Mouse (Mus musculus) gastrocnemius, adult 2 months (tissue): ENCODE measurements around the gene Fbxl18. TPM values are rescaled to one million over a fixed set of nuclear protein-coding genes. Genes with fewer than 3 reads are reported as not detected.
"Not testable (repeated sequence)": the region's sequence is repeated elsewhere in the genome, so short reads cannot be mapped to it uniquely, and the experiment has no call there.

ENCODE experiments used
- DNase-seq: peaks from one replicate; pipeline ENCODE4 v3.0.0; 2022
- H3K27ac ChIP-seq: fragments of 200-600 bp; 2 replicates; pipeline ENCODE4 v1.8.1; 2022; ENCODE audit warnings: mild to moderate bottlenecking
- H3K4me3 ChIP-seq: fragments of 200-600 bp; 2 replicates; pipeline ENCODE4 v1.8.1; 2022; ENCODE audit warnings: mild to moderate bottlenecking, moderate library complexity
- CTCF ChIP-seq: fragments of 200-600 bp; IDR thresholded peaks from 2 replicates; pipeline ENCODE4 v1.8.1; 2022; ENCODE audit warnings: antibody characterized with exemption, mild to moderate bottlenecking, moderate library complexity
- intact Hi-C: fragments of 180-260 bp; cut with DNase I; formaldehyde crosslinking; loops from one replicate; pipeline ENCODE4 v1.15.1; 2025
- total RNA-seq, 2 experiments: library from RNA; stranded (reverse); gene quantifications; 2 replicates each; pipeline ENCODE4 v1.2.3; 2021

Fbxl18 gene
- total RNA-seq, 2 experiments from 2014 or later, result 5.8 to 6.2 TPM

DNA sequence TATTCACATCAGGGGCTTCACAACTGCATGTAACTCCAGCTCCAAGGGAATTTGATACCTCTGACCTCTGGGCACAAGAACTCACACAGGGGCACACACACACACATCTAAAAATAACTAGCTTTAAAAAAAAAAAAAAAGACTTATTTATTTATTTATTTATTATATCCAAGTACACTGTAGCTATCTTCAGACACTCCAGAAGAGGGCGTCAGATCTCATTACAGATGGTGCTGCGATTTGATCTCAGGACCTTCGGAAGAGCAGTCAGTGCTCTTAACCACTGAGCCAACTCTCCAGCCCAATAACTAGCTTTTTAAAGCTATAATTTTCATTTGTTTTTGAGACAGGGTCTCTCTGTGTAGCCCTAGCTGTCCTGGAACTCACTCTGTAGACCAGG lies 7.7 kb downstream of the Fbxl18 start:
- peak; percentile 46 for TF ChIP-seq CTCF
- H3K4me3 ChIP-seq, intact Hi-C loops, DNase-seq: not testable (repeated sequence)
- peak overlapping the region; percentile 35; the same call in 1 of the 2 replicates for H3K27ac ChIP-seq

DNA sequence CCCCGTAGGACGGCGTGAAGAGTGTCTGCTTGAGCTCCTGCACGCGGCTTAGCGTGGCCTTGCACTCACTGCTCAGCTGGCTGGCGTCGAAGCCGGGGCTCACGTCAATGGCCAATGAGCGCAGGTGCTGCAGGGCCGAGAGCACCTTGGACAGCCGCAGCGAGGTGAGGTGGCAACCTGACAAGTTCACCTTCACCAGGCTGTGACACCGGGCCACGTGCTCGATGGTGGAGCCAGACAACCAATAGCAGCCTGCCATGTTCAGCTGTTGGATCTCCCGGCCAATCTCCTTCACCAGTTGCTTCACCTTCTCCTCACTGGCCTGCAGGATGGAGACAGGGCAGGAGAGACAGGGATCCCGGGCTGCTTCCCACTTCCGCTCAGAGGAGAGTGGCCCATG lies 8.5 kb downstream of the Fbxl18 start:
- peak overlapping the region; percentile 68 for H3K27ac ChIP-seq
- no peak for DNase-seq
- intact Hi-C loops, result no loop called here
- no peak for TF ChIP-seq CTCF
- H3K4me3 ChIP-seq, result no peak overlapping the region

DNA sequence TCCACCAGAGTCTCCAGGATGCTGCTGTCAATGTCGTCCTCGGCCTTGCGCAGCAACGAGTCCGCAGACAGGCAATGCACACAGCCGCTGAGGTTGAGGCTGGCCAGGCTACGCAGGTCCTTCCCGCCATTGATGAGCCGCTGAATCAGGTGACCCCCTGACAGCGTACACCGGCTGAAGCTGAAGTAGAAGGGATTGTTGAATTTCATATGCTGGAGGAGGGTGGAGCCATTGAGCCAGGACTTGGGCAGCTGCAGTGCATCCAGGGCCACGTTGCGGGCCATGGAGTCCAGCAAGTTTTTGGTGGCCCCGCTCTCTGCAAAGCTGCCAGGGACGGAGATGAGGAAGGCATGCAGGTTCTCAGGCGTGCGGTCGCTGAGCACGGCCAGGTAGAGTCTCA lies 9.0 kb downstream of the Fbxl18 start:
- Histone ChIP-seq H3K27ac (peak overlapping the region; percentile 68; the same call in 1 of the 2 replicates), H3K4me3 (no peak overlapping the region)
- intact Hi-C loops, result no loop called here
- DNase-seq, result no peak
- TF ChIP-seq CTCF, result no peak

DNA sequence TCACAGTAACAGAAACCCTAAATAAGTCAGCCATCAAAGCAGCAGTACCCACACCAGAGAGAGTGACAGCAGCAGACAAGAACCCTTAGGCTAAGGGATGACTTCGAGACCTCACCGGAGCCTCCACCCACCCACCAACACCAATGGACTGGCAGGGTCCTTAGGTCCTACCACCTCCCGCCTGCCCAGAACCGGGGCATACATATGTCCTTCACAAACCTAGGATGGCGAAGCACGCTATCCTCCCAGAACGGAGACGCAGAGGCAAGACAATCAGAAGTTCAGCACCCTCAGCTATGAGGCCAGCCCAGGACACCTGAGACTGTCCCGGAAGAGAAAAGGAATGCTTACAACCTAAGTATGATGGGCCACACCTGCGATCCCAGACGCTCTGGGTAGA lies 12.8 kb downstream of the Fbxl18 start:
- DNase-seq, result no peak
- no peak overlapping the region for H3K4me3 ChIP-seq
- no peak for TF ChIP-seq CTCF
- intact Hi-C loops, result no loop called here
- H3K27ac ChIP-seq, result no peak overlapping the region

DNA sequence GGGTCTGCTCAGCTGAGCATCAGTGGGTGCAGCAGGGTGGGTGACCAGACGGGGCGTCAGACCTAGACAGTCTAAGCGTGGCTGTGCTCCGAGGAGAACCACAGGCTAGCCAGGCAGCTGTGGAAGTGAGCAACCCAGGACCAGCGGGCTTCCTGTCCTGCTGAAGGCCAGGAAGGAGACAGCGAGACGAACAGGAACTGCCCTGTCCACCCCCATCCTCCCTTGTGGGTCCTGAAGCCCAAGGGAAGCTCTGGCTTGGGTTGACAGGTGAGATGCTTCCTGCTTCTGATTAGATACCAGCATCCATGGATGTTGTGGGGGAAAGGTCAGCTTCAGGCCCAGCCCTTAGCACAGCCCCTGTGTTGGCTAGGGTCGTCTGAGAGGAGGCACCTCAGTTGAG lies 13.3 kb downstream of the Fbxl18 start:
- intact Hi-C loops, result no loop called here
- DNase-seq, result no peak
- TF ChIP-seq CTCF, result no peak
- H3K4me3 ChIP-seq, result no peak overlapping the region
- H3K27ac ChIP-seq, result 0 out of 2 replicates have a peak overlapping the region, but pooled peaks have one; percentile 5

DNA sequence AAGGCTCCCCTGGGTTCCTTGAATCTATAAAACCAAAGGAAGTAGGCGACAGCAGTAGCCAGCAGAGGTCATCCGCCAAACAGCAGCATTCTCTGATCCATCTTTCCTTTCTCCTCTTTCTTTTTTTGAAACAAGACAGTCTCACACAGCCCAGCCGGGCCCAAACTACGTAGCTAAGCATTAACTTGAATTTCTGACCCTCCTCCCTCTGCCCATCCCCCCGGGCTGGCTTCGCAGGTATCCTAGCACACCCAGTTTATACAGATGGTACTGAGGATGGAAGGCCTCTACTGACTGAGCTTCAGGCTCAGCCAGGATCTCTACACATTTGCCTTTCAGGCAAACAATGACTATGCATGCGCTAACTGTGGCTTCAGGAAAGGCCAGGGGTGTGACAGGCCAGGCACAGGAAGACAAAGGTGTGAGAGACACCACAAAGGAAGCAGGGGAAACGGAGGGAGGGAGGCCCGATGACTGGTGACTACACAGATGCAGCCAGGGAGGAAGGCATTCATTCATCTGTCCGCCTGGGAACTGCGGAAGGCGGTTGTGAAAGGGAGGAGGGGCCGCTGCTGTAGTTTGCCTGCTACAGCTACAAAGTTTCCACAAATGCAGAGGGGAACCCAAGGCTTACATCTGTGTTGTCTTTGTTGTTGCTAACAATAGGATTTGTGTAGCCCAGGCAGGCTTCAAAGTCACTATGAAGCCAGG lies 14.3 kb downstream of the Fbxl18 start:
- intact Hi-C loops, result loop anchor here (1.0 kb wide), 1 partner anchor 51 kb away; no protein-coding TSS in a partner anchor
- Histone ChIP-seq H3K27ac (0 out of 2 replicates have a peak overlapping the region, but pooled peaks have one; percentile 5), H3K4me3 (no peak overlapping the region)
- no peak for DNase-seq
- no peak for TF ChIP-seq CTCF

DNA sequence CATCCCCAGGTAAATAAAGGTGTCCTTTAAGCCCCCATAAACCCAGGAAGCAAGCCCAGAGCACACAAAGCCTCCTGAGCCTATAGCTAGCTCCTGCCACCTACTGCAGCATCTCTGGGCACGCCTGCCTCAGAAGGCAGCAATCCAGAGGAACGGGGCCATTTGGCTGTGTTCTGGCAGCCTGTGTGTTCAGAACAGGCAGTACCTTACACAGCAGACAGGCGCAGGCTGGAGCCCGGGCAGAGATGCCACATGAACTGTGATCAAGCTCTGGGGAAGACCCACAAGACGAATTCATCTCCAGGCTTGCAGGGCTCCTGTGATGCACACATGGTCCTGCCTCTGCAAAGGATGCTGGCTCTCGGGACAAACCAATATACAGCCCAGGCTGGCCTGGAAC lies 15.0 kb downstream of the Fbxl18 start:
- H3K27ac ChIP-seq, result peak overlapping the region; percentile 35; the same call in 1 of the 2 replicates
- TF ChIP-seq CTCF, result no peak
- H3K4me3 ChIP-seq, result no peak overlapping the region
- peak; percentile 69 for DNase-seq
- intact Hi-C loops, result loop anchor here (1.0 kb wide), 1 partner anchor 52 kb away; no protein-coding TSS in a partner anchor

DNA sequence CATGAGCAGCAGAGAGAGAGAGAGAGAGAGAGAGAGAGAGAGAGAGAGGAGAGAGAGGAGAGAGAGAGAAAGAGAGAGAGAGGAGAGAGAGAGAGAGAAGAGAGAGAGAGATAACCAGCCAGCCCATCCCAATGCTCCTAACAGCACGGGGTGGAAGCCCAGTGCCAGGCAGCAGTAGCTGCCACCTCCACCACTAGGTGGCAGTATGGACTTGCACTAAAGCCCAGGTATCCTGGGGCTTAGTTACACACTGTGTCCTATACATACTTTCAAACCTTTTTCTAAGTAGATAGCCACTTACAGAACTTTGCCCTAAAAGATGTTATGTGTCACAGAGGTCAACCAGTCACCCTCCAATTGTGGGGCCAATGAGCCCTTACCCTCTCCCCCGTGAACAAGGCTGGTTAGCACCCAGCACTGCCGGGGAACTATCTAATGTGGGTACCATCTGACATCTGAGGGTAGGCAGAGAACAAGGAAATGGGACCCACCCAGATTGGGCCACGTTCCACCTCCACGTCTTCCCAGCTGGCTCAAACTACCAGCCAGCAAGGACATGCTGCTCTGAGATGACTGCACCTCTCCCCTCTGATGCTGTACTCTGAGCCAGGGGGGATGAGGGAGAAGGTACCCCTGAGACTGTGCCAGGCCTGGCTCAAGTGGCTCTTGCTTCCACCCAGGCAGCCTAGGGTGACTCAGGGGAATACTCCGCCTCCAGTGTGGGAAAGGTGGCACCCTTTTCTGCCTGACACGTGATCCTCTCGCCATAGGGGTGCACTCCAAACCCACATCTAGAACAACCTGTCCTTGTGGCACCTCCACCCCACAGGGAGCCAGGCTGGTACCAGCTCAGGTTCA lies 15.7 kb downstream of the Fbxl18 start:
- intact Hi-C loops, result loop anchor here (1.0 to 5.0 kb wide), 4 partner anchors 53 to 188 kb away; no protein-coding TSS in a partner anchor
- peak; percentile 86 for DNase-seq

DNA sequence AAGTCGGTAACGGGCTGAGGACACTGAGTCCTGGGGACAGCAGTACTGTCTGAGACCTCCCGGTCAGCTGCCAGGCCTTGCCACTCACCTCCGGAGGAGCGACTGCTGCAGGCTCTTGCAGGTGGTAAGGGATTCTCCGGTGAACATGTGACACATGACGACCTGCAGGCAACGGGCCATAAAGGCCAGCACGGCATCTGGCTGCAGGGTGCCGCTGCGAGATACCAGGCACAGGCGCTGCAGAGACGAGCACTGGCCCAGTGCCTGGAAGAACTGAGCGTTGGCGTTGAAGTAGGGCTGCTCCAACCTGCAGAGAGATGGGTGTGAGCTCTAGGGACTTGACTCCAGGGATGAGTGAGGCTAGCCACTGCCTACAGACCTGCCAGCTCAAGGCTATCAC lies 16.7 kb downstream of the Fbxl18 start:
- H3K4me3 ChIP-seq, result no peak overlapping the region
- TF ChIP-seq CTCF, result no peak
- no peak for DNase-seq
- H3K27ac ChIP-seq, result no peak overlapping the region
- intact Hi-C loops, result loop anchor here (2.0 to 5.0 kb wide), 3 partner anchors 56 to 189 kb away; no protein-coding TSS in a partner anchor

More for the DNA sequence above, 15.7 kb downstream of the Fbxl18 start:
- peak; percentile 90 for TF ChIP-seq CTCF
- Histone ChIP-seq H3K4me3 (no peak overlapping the region), H3K27ac (peak overlapping the region; percentile 35; the same call in 1 of the 2 replicates)

DNA sequence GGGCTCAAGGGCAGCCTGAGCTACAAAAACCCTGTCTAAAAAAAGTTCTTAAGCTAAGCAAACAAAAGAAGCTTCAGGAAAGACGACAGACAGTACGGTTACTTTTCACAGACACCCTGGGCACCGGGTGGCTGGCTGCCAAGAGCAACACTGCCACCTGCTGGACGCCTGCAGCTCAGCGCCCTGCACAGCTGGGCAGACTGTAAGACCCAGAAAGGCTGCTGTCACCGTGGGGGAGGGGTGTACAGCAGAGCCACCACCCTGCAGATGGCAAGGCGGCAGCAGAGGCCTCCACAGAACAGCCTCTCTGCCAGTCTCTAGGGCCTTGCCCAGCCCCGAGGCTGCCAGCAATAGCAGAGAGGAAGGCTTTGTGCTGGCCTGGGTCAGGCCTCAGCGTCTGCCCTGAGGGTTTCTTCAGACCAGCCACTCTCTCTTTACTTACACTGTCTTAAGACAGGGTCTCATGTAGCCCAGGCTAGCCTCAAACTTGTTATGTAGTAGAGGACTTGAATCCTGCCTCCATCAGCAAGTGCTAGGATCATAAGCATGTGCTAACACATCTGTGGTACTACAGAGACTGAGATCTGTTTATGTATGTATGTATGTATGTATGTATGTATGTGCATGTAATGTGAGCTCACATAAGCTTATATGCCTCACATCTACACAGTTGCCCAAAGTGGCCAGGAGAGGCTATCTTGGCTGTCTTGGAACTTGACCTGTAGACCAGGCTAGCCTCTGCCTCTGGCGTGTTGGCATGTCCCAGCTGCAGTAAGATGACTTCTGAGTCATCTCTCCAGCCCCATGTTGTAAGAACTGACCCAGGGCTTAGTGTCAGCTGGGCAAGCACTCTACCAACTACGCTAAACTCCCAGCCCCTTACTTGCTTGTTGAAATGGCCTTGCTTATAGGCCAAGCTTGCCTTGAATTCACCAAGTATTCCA lies 17.6 kb downstream of the Fbxl18 start:
- Histone ChIP-seq H3K27ac (peak overlapping the region; percentile 28; the same call in 1 of the 2 replicates), H3K4me3 (no peak overlapping the region)
- intact Hi-C loops, result loop anchor here (1.0 to 5.0 kb wide), 4 partner anchors 55 to 190 kb away; no protein-coding TSS in a partner anchor
- peak; percentile 98; the same call in 1 of the 2 replicates for TF ChIP-seq CTCF
- peak; percentile 92 for DNase-seq

DNA sequence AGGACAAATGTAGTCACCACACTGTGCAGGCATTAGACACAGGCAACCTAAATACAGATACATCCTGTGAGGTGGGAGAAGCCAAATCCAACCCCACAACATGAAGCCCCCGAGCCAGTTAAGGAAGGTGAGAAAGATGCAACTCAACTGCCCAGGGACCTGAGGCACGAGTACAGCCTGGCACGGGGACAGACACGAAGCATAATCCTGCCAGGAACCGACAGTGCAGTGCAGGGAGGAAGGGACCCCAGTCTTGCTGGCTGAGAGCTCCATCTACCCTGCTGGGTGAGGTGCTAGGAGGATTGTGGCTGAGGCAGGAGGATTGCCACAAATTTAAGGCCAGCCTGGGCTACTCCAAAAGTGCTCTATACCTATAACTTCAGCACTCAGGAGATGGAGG lies 18.3 kb downstream of the Fbxl18 start:
- Histone ChIP-seq H3K27ac (no peak overlapping the region), H3K4me3 (no peak overlapping the region)
- intact Hi-C loops, result loop anchor here (1.0 to 5.0 kb wide), 3 partner anchors 55 to 190 kb away; no protein-coding TSS in a partner anchor
- no peak for TF ChIP-seq CTCF
- no peak for DNase-seq
